Mouse (Mus musculus) adrenal gland, postnatal 4 days (tissue): Measurements from ENCODE around the gene Wnt5b. TPM values are rescaled to one million over a fixed set of nuclear protein-coding genes. Genes with fewer than 3 reads are reported as not detected.

ENCODE experiments used
- DNase-seq, 2 experiments: peaks; one replicate each; pipeline ENCODE4 v3.0.0; 2021 to 2022; ENCODE audit warnings: low spot score in 2 of 2, mixed read lengths in 2 of 2
- long read RNA-seq, 2 experiments: library from polyadenylated mRNA; stranded (forward); transcript quantifications; one replicate each; pipeline ENCODE4 v2.0.0; 2021
- total RNA-seq, 2 experiments: library from RNA; stranded (reverse); gene quantifications; 2 replicates each; pipeline ENCODE4 v1.2.3; 2021

The Wnt5b gene
- total RNA-seq: 1 to 10 TPM; 4.5 to 6.2 TPM
- long read RNA-seq, experiment 1, transcript Wnt5b-204 (5 exons, 2,371 nt): major isoform, 12 of 25 reads
- long read RNA-seq, experiment 1, partial matches to known transcripts: 1 of 25 reads
- long read RNA-seq, experiment 1, other reads (novel, unspliced or antisense): 11 of 25 reads
- long read RNA-seq, experiment 2, transcript Wnt5b-204 (5 exons, 2,371 nt): major isoform, 11 of 26 reads
- long read RNA-seq, experiment 2, partial matches to known transcripts: 3 of 26 reads
- long read RNA-seq, experiment 2, other reads (novel, unspliced or antisense): 12 of 26 reads

DNA sequence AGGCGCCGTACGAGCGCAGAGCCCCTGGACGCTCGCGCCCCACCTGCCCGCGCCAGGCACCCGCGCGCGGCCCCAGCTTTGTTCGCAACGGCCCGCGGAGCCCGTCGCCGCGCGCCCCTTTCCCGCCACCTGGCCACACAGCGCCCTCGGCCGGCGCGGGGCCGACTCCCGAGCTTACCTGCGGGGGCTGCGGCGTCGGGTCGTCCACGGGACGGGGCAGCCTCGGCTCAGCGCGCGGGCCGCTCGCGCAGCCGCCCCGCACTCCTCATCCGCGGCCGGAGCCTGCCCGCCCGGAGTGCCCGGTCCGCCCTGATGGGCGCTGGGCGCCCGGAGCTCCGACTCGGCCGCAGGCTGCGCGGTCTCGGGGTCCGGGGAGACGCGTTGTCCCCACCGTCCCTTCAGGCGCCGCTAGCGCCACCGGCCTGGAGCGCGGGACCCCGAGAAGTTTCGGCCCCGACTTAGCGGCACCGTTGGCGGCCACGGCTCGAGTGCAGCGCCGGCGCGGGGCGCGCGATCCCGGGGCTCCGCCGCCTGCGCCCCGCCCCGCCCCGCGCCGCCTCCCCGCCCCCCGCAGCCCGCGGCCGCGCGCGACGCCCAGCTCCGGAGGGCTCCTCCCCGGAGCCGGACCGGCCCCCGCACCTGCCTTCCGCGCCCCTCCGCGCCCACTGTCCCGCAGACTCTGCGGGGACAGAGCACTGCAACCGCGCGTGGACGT lies at the start of gene Wnt5b:
TSS of gene Wnt5b (minus strand) at position 545 of the 715 bp plus-strand sequence.
- no peak for DNase-seq

DNA sequence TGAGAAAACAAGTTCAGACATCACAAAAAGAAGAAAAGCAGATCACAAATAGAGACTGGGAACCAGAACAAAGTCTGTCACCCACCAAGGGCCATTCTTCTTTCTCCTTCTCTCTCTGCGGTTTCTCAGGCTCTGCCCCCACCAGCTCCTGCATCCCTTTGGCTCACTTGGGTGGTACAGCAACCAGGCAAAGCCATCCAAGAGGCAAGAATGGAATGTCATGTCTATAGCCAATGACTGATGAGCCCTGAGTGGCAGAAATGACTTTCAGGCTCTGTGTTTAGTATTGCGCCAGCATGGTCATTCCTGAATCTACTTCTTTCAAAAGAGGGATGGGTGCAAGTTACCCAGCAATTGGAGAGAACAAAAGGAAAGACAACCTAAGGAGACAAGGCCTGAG lies 46.7 kb upstream of the Wnt5b start:
- DNase-seq: no peak

DNA sequence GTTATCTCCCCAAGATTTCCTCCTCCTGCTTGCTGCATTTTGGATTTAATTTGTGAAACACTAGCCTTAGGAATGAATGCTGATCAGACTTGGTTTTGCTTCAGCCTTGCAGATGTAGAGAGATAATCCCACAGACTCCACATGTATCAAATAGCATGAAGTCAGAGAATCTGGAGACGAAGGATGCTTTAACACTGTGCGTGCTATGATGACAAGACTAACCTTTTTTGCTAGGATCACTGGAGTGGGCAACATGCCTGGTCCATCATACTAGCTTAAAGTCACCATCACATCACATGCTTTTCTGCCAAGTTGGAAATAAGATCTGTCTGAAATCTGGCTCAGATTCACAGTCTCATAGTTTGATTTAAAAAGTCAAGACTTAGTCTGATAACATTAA lies 43.8 kb upstream of the Wnt5b start:
- DNase-seq: no peak

DNA sequence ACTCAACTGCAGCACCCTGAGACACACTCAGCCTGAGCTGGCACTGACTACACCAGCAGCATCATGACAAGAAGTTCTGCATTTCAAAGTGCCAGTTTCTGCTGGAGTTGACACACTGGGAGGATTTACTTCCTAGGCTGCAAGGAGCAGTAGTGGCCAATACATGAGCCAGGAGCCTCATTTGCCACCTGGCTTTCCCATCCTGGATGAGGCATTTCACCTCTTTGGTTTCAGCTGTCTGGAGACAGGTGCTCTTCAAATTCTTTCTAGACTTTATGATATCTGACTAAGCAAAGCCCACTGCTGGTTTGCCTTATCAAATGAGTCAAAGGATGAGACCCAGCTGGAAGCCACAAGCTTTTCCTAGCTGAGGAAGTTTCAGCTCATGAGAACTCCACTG lies 43.3 kb upstream of the Wnt5b start:
- no peak for DNase-seq

DNA sequence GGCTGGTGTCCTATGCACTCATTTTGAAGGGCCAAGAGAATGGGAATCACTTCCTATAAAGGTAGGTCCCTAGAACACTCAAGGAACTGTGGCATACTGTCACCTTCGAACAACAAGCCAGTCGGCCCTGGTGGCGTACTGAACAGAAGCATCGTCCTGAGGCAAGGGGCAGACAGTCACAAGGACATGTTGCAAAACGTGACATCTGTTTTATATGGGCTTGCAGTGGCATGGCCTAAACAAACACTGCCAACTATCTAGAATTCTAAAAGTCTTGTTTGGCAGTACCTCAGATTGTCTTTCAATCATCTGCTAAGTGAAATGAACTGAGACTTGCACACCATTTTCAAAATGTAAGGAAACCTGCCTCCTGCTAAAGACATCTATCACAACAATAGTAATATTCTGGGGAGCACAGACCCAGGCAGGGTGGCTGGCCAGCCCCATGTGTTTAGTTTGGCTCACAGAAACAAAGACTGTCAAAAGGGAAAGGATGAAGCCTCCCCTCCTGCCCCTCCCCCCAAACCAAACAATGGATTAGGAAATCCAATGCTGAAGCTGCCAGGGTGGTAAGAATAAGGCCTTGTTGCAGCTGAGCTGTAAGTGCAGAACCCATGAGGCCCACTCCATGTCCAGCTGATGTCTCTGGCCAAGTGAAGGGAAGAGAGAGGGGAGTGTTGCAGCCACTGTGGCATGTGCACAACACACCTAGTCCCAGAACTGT lies 41.7 kb upstream of the Wnt5b start:
- DNase-seq: no peak

GRCm38 (mm10) chr6:119584061-119584460 lies 39.9 kb upstream of the Wnt5b start:
- no peak for DNase-seq

DNA sequence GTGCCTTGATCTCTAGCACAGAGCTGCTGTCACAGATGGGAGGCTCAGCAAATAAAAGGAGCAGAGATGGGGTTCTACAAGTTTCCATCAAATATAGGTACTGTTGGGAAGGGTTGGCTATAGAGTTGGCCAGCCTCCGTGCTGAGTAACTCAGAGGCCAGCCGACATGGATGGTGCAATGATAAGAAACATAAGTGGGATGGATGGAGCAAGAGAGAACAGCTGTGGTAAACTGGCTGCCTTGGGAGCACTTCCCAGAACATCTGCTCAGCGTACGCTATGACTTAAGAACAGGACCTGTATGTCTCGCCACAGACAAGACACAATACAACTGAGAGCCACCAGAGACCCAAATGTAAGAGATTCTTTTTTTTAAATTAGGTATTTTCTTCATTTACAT lies 39.0 kb upstream of the Wnt5b start:
- DNase-seq: no peak

DNA sequence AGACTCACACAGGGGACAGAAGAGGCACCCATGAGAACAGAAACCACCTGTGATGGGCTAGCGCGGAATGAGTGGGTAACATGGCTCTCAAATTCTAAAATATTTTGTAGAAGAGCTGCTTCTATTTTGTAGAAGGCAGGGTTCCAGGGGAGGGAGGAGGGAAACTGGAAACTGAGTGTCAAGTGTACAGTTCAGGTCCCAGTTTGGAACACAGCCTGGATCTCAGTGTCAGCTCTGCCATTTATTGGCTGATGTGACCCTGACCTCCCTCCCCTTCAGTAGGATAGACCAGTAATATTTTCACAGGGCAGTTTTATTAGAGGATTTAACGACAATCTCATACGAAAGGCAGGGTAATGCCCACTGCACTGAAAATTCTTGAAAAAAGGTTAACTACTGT lies 32.6 kb upstream of the Wnt5b start:
- DNase-seq: no peak

DNA sequence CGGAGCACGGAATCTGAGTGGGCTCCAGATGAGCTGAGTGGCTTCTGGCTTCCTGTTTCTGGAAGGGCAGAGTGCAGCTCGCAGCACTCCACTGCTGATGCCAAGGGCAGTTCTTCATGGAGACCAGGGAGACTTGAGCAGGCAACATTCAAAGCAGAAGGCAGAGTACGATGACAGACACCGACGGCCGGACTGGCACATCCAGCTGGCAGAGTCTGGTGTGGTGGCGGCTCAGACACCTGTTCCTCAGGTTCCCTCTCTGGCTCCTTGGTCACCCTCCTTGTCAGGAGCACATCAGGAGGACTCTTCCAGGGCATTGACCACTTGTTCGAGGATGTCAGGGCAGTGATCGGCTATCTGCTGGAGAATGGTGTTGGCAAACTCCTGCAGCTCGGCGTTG lies 31.2 kb upstream of the Wnt5b start:
- no peak for DNase-seq

- DNase-seq: no peak
Observed at GRCm38 (mm10) chr6:119572296-119572695, 28.1 kb upstream of the Wnt5b start.

DNA sequence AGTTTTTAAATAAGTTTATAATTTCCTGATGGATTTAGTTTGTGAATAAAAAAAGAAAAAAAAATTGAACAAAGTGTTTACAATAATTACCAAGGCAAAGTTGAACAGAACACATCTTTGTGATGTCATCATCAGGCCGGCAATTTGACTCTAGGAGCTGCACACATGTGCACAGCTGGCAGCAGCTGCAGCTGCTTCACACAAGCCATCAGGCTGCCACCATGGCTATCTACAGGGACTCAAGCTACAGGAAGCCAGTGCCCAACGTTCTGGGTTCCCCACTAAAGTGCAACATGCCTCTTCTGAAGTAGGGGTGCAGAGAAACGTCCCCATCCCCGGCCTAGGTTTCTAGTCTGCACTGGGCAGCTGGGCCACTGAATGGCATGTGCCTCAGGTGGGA lies 26.6 kb upstream of the Wnt5b start:
- no peak for DNase-seq

DNA sequence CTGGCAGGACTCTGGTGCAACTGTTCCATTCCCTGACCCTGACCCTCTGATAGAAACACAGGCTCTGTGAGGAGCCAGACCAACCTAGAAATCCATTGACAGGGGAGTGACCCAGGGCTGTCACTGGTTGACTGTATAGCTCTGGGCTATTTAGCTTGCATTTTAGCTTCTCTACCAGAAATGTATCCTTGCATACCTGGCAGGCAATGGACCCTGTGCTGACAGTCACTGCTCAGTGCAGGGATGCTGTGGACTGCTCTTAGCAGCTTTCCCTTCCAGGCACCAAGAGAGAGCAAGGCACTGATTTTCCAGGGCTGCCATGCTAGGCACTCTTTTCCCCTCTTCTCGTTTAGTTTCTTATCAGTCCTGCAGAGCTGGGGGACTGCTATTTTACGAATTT lies 24.2 kb upstream of the Wnt5b start:
- no peak for DNase-seq

DNA sequence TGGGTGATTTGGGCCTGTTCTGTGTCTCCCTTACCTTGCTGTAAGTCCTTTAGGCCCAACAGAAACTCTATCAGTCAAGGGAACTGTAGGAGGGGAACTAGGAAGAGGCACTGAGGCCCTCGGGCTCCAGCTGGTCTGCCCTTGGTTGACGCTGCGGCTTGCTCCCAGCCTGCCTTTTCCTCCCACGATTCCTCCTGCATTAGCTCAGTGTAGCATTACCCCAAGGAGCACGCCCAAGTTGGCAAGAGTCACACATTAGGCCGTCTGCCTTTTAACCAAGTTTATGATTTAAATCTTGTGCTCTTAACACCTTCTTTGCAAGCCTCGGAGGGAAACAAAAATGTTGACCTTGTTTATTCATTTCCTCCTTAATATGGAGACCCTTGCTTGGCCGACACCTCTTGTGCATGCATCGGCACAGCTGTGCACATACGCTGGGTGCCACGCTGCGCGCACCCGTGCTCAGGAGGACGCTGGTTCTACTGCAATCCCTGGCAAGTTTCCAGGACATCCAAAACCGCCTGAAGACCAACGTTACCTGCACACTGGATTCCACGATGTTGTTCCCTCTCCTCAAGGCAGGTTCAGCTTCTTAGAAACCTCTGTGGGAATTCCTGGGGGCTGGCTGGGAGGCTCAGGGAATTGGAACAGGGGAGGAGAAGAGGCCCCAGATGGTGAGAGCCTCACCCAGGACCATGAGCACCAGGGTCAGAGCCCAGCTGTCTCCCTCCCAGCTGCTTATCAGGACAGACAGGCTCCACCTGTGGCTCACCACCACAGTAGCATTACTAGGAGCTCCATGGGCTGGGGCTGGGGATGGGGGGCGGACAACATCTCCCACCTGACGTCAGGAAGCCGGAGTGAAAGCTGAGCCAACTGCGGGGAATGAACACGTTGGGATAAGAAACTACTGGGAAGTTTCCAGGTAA lies 21.6 kb upstream of the Wnt5b start:
- no peak for DNase-seq

DNA sequence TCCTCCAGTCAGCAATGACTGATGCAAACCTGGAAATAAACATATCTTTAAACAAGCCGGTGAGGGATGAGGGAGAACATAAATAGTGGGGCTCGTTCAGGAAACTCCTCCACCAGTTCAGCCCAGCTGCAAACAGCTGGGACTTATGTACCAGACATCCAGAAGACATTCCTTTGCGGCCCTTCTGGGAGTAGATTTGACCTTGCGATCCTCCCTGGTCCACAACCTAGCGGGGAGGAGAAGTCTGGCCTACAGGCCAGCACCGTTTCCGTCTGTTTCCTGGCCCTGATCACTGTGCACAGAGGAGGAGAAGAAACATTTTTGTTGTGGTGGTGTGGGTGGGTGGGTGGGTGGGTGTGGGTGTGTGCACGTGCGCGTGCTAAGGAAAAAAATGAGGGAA lies 18.4 kb upstream of the Wnt5b start:
- no peak for DNase-seq

DNA sequence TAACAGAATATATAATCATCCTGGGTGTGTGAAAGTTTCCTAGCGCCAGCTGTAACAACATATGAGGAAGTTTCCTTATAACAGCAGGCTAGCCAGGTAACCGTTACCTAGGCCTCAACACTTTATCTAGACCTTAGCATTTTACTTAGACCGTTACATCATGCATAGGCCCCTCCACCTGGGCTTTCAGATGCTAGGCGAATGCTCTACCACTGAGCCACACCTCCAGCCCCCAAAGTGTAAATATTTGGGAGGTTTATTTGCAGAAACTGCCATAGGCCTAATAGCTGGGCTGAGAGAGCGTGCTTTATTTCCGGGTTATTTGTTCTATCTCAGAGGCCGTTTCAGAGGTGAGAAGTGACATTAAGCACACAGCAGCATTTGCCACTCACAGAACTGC lies 14.7 kb upstream of the Wnt5b start:
- DNase-seq: no peak

DNA sequence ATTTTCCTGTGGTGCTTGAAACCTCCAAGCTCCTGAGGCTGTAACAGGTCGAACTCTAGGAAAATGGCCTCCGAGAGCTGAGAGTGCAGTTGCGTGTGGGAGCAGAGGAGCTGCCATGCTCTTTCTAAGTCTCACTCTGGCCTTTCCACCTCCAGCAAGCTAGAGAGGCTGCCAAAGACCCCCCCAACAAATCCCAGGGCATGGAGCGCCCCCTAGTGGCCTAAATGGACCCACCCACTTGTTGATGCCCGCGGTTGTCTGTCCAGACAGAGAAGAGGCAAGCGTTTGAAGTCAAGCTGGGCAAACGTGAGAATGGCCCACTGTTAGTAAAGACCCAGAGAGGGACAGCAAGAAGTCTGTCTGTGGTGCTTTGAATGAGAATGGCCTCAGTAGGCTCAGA lies 10.3 kb upstream of the Wnt5b start:
- no peak for DNase-seq

DNA sequence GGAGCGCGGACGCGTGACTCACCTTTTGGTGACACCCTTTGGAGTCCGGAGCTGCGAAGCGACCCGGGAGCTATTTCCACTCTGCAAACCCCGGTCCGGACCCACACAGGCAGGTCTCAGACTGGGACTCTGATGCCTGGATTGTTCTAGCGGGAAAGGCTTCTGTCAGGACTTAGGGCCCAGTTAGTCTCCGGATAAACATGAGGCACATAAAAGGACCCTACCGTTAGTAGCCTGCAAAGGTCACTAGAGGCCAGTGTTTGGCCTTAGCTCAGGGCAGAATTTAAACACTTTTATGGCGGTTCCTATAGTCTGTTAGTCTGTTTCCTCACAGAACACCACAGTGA lies 344 bp upstream of the Wnt5b start:
- no peak for DNase-seq

- no peak for DNase-seq
Observed at GRCm38 (mm10) chr6:119543456-119543802, 718 bp downstream of the Wnt5b start.

DNA sequence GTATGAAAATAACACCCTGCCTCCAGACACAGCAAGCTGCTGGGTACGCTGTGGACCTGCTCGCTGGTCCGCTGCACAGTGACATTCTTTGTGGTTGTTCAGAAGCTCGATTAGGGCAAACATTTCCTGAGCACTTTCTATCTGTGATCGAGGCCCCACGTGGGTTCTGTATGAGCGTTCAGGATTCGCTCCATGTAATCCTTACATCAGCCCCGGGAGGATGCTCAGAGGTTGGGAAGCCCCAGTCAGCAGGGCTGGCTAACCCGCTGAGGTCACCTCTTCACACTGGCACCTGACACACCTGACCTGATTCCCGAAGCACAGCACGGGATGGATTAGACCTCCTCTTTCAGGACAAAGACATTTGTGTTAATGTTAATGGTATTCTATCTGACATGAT lies 8.3 kb downstream of the Wnt5b start:
- no peak for DNase-seq

GRCm38 (mm10) chr6:119533170-119533709 lies 10.9 kb downstream of the Wnt5b start:
- DNase-seq: no peak

GRCm38 (mm10) chr6:119529659-119530058 lies 14.5 kb downstream of the Wnt5b start:
- DNase-seq: no peak
